Mouse (Mus musculus) frontal cortex, postnatal 36 days (tissue): ENCODE measurements around the gene Notch2.

ENCODE experiments used
- DNase-seq, 2 experiments: peaks; one replicate each; pipeline ENCODE4 v3.0.0; 2022; ENCODE audit warnings: low spot score in 2 of 2

The Notch2 gene

DNA sequence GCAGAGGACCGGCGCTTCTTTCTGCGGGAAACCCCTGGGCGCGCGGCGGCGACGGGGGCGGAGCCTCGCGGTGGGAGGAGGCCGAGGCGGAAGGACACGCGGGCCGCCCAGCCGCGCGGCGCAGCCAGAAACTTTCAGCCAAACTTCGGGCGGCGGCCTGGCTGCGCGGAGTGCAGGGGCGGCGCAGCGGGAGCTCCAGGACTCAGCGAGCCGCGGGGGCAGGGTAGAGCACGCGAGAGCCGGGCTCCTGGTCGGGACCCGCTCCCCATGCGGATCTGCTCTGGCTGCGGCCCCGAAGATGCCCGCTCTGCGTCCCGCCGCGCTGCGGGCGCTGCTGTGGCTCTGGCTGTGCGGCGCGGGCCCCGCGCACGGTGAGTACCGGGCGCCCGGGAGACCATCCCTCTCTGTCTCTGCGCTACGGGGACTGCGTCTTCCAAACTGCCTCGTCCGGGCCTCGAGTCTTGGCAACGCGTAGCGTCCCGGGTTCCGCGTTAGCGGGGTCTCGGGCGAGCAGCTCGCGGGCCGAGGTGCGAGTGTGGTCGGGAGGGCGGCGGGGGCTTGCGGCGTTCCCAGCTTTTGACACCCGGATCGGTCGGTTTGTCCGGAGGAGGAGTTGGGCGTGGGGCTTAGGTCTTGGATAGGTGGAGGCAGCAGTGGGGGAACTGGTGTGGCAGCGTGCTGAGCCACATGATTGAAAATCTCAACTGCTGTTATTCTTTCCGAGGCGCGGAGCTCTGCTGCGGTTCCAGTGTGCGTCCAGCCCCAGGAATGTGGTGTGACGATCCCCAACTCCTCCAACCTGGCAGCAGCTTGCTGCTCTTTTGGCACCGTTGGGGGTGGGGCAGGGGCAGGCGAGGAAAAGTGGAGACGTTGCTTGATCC lies at the start of gene Notch2:
TSS of gene Notch2 (plus strand) at position 127 of the 881 bp plus-strand sequence.
- peak; percentile 88 to 90 for DNase-seq

GRCm38 (mm10) chr3:97964878-97965353 lies 48.4 kb upstream of the Notch2 start:
- DNase-seq = no peak

- DNase-seq = no peak
These were observed 45.7 kb upstream of the Notch2 start for GRCm38 (mm10) chr3:97967627-97968026.

DNA sequence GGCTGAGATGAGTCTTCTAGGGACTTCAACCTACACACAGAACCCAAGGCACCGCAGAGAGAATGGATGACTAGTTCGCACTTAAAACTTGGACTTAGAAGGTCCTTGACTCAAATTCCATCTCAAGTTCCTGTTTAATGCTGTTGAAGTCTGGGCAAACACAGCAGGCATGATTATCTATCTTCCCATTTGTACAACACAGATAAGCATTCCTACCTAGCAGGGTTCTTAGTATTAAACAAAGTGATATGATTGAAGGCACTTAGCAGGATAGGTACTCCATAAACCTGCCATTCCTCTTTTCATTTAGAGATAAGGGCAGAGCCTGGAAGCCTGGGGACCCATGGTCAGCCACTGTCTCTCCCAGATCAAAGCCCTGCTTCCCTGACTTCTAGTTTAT lies 45.1 kb upstream of the Notch2 start:
- no peak for DNase-seq

DNA sequence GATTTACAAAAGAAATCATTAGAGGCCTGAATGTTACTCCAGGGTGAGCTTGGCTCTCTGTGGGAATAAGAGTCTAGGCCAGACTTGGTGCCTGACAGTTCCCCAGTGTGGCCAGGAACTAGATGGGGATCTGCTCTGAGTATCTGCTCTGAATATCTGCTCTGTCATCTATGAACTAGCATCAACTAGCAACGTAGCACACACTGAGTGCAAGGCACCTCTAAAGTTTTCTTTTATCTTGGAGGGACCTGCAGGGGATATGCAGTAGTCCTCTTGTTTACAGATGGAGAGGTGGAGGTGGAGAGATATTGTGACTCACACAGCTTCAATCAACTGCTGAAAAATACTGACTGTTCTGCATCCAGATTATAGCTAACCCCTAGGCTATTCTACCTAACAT lies 44.3 kb upstream of the Notch2 start:
- no peak for DNase-seq

DNA sequence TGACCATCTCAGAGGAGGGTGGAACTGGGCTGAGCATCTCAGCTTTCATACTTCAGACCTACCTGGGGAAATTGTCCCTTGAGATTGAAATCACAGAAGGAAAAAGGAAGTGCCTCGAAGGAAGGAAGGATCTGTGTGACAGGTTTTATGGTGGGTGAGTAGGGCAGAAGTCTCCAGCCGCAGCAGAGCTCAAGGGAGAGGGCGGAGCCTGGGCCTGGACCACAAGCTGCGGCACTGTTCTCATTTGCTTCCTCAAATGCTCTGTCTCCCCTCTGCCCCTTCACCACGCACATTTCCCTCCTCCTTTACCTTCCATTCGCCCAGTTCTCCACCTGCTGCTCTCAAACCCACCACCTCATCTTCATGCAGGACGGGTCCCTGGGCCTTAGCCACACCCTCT lies 42.2 kb upstream of the Notch2 start:
- DNase-seq = no peak

- DNase-seq = no peak
These were observed 41.1 kb upstream of the Notch2 start for GRCm38 (mm10) chr3:97972200-97972599.

DNA sequence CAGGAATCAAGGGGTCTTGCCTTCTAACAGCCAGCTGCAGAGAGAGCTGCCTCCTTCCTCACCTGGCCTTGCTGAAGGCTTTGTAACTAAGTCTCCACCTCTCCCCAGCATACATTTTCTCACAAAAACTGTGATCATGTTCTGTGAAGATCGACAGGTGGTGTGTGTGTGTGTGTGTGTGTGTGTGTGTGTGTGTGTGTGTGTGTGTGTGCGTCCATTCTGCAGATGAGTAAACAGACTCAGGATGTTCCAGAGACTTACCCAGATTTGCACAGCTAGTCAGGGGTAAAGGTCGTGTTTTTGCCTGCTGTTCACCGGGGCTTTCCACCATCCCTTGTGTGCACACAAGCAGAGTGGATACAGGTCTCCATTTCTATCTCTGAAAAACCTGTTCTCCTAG lies 40.6 kb upstream of the Notch2 start:
- DNase-seq = no peak

GRCm38 (mm10) chr3:97973306-97973705 lies 40.0 kb upstream of the Notch2 start:
- no peak for DNase-seq

DNA sequence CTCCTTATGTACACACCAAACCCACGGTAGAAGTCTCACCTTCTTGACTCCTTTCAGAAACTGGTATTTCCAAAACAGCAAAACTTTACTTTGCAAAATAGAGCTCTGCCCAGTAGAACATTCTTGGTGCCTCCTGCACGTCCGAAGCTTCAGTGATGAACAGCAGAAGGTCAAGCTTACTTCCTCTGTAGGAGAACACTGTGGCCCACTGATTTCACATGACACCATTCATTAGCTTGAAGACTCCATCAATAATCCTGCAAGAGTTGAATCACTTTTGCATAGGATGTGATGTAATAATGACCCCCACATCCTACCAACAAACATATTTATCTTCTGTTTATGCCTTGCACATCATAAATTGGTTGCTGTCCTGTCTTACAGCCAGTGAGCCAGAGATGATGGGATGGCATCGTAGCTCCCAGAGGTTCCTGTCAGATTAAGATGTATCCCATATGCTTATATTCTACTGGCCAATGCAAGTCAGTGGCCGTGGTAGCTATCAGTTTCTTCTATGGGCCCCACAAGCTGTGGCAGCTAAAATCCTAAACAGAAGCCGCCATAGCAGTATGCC lies 39.0 kb upstream of the Notch2 start:
- DNase-seq = no peak

- no peak for DNase-seq
These were observed 36.6 kb upstream of the Notch2 start for GRCm38 (mm10) chr3:97976706-97977105.

- DNase-seq = no peak
These were observed 34.6 kb upstream of the Notch2 start for GRCm38 (mm10) chr3:97978710-97979109.

DNA sequence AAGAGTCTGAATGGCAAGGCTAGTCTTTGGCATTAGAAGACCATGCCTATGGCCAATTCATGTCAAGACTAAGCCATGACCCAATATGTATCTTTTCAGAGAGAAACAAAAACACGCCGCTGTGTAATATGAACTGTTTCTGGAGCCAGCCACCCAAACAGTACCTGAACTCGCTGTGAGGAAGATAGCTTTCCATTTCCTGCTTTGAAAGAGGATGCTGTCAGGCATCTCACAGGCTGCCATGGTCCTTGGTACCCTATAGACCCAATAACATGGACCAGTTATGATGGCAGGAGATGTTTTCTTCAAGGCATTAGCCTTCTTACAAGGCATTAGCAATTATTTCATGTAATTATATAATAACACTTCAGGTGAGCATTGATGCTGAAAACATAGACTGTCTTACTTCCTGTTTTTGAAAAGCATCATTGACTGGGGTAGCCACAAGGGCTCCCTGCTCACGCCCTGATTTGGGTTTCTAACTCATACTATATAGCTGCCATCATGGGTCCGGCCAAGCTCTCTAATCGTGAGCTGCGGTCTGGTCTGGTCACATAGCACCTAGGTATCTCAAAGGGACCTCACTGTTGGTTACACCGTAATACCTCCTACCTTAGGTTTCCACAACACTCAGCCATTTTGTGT lies 32.5 kb upstream of the Notch2 start:
- no peak for DNase-seq

- DNase-seq = no peak
These were observed 31.9 kb upstream of the Notch2 start for GRCm38 (mm10) chr3:97981376-97981906.

- DNase-seq = no peak
These were observed 28.3 kb upstream of the Notch2 start for GRCm38 (mm10) chr3:97984870-97985506.

DNA sequence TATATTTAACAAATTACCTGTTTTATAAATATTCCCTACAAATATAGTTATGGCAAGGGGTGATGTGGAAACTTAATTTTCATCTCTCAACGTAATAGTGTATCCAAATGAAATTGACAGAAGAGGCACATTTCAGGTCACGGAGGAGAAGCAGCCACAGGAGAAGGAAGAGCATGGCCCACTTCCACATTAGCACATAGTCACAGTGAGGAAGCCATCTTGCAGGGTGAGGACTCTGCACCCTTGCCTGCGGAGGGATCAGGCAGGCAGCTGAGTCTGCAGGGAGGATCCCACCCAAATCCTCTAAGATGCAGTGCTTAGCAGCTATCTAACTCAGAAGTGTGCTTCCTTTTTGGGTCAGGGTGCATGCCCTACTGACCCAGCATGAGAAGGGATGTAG lies 27.6 kb upstream of the Notch2 start:
- DNase-seq = no peak

DNA sequence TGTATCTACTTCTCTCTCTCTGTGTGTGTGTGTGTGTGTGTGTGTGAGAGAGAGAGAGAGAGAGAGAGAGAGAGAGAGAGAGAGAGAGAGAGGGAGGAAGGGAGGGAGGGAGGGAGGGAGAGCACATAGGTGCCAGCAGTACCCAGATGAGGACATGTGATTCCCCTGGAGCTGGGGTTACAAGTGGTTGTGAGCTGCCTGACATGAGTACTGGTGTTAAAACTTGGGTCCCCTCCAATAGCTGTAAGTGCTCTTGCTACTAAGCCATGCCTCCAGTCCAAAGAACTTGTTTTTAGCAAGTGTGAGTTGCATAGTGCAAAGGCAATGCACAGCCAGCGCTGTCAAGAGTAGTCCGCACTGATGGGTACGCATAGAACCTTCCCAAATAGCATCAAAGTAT lies 26.2 kb upstream of the Notch2 start:
- no peak for DNase-seq

GRCm38 (mm10) chr3:97988756-97989155 lies 24.6 kb upstream of the Notch2 start:
- no peak for DNase-seq

DNA sequence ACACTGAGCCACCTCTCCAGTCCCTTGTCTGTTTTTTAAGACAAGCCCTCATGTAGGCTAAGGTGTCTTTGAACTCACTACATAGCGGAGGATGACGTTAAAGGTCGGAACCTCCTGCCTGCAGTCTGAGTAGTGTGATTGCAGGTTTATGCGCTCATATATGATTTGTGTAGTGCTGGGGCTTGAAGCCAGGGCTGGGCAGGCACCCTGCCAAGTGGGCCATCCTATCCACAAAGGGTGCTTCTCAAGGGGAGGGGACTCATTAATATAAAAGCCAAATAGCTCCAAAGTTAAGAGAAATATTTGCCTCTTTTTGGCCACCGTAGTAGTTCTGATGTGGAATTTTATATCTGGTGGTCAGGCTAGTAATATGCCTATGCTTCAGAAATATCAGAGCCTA lies 22.8 kb upstream of the Notch2 start:
- no peak for DNase-seq

DNA sequence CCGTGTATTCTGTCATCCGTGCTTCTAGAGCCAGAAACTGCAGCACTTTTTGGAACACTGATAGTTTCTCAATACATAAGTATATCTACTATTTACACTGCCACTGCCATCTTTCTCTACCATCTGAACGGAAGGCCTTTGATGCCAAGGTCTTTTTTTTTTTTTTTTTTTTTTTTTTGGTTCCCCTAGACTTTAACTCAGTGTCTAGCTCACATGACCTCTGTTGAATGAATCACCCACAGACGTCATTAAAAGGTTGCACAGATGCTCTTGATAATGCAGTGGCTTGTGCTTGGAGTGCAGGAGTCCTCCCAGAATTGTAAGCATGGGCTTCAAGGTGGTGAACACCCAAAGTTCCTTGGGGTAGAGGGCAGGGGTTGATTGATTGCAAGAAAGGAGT lies 21.0 kb upstream of the Notch2 start:
- no peak for DNase-seq

DNA sequence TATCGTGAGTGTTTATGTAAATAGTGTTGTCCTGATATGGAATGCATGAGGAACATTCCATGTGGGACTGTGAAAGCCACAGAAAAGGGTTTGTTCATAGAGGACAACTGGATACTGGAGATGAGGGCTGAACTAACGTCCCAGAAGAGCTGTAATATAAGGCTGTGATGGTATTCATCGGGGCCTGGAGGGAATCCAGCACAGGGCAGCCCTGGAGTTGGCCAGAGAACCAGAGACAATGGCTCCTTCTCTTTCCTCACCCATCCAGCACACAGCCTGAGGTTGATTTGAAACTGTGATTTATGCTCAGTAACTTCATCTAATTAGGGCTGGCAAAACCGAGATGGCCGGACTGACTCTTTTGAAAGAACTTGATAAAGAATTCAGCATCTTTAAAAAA lies 20.1 kb upstream of the Notch2 start:
- no peak for DNase-seq

DNA sequence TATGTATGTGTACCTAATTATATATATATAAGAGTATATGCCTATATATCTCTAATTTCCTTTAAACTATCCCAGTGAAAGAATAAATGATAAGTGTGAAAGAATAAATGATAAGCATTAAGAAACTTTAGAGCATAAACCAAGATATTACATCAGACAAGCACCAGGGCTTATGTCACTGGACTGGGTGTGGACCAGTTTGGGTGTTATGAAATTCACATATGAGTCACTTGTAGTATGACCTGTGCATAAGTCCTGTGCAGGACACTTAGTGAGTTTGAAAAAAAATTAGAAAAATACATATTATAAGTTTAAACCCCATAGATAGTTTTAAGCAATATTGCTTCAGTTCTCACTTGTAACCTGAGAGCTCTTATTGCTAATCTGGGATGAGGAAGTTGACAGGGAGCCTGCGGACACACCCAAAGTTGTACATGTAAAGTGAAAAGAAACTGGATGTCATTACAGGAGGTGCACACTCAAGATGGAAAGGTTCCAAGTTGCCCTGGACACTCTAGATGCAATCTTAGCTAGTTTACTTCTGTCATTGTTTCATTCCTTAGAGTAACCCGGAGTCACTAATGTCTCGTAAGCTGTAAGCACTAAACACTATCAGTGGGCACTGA lies 19.3 kb upstream of the Notch2 start:
- DNase-seq = no peak
